Mouse (Mus musculus): Measurements from ENCODE around the gene Vps9d1.

DNA sequence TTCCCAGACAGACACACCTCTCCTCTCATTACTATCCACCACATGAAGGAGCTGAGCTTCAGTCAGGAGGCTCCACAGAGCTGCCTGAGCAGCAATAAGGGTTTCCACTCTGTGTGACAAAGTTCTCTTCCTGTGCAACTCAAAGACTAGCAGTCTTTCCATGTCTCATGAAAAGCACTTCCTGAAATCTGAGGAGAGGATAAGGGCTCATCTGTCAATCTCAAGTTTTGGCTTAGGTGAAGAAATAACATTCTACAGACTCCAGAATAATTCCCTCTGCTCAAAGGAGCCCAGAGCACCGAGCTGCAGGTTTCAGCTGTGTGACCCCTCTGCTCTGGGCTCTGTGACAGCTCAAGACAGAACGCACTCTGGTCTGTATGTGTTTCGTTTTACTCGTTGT is 1.2 kb downstream of the Vps9d1 start:
- TF ChIP-seq GATA1 (IDR thresholded peaks at IDR 0.05; ENCODE audit: low read length) = no peak
- TF ChIP-seq TAL1 (IDR thresholded peaks at IDR 0.05; ENCODE audit: low read length) = no peak
